Mouse (Mus musculus) right cerebral cortex, postnatal 4 days (tissue): ENCODE results near the gene Dhdds.

Source experiments
- DNase-seq: peaks from one replicate; pipeline ENCODE4 v3.0.0-alpha.2; 2022

Gene Dhdds

DNA sequence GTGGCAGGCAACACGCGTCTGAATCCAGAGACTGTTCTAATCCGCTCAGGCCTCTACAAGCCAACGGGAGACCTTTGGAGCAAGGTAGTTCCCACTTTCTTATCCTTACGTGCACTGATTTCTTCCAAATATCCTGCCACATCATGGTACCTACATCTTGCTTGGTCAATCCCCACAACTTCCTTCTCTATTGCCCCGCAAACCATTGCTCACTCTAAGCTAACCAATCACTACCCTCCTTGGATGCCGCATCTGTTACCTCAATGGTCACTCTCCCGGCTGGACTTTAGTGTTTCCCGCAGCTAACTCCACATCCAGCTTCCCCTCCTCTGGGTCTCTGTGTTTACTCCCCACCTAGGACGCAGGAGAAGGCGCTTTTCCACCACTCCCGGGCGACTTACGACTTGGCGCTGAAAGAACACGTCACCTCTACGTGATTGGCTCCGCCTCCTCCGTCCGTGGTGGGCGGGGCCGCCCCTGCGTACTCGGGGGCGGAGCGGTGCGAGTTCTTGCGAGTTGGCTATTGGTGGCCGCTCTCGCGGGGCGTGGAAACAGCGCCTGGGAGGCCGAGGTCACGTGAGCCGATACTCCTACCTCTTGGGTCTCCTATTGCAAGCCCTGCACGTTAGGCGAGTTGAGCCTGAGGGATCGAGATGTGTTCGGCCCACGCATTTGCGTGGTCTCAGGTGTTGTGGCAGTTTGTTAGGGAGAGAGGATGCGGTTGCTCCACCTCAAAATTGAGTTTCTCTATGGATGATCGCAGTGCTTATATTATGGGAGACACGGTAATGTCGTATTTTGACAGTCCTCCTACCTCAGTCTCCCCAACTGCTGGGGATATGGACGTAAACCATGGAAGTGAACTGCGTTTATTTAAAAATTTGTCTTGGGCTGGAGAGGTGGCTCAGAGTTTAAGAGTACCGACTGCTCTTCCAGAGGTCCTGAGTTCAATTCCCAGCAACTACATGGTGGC lies at the start of gene Dhdds:
TSS of gene Dhdds (minus strand) at position 453 of the 973 bp plus-strand sequence.
- peak; percentile 93 for DNase-seq

DNA sequence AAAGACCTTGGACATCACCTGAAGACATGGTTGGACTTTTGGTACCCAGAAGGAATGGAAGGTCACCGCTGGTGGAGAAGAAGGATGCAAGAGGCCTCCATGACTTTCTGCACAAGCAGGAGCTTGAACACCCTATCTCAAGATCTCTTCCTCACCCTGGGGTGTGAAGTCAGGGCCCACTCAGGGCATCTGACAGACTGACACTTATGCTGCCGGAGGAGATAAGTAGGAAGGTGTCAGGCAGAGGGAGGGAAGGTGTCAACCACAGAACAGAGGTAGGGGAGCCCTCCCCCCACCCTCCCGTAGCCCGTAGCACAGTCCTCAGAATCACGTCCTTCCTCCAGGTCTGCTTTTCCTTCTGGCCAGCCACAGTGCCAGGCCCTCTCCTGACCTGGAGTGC lies 46.9 kb upstream of the Dhdds start:
- no peak for DNase-seq

DNA sequence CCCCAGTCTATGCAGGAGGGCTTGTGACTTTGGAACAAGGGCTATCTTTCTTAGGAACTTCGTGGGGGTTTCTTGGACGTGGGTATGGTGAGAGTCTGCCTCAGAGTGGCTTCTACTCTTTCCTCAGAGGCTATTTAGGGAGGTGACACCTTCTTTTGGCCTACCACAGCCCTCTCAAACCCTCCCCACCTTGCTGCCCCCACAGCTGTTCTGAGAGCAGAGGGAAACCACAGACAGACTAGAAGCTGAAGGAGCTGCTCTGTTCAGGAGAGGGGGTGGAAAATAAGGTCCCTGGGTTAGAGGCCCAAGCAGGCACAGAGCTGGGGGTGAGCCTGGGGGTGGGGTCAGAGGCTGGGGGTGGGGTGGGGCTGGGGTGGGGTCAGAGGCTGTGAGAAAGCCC lies 42.3 kb upstream of the Dhdds start:
- DNase-seq, result no peak

DNA sequence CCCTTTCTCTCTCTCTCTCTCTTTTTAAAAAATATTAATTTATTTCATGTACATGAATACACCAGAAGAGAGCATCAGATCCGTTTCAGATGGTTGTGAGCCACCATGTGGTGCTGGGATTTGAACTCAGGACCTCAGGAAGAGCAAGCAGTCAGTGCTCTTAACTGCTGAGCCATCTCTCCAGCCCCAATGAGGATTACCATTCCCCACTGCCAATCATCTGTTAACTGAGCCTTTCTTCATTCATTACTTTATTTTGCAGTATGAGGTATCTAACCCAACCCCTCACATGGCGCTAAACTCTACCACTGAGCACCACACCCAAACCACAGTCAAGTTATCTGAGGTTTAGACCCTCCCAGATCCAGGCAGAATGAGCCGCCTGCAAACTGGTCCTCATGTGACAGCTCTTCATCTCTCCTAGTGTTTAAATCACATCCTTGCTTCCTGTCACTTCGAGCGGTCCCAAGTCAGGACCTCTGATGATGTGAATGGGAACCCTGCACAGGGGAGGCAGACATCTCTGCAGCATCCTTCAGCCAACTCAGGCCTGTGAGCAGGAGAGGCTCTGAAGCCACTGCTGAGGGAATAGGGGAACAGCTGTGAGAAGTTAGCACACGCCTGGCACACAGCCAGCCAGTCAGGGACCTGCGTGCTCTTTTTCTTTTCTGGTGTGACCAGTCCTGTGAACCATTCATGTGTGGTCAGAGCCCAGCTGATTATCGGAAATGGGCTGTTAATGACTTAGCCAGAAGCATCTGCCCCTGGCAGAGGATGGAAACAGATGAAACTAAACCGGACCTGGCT lies 40.8 kb upstream of the Dhdds start:
- DNase-seq, result peak; percentile 25

DNA sequence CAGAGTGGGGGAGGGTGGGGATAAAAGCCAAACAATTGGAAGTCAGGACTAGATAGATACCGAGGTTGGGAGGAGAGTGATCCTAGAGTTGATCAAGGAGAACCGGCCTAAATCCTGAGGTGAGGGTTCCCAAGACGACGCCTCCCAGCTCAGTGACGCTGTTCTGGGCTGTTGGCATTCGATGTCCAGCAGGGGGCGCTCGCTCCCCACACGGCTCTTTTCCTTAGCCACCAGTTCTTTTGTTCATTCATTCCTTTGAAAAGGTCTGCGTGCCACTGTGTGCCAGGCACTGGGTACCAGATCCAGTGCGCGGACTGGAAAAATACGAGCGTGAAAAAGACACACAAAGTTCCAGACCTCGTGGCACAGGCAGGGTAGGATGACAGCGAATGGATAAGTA lies 35.2 kb upstream of the Dhdds start:
- peak; percentile 89 for DNase-seq

DNA sequence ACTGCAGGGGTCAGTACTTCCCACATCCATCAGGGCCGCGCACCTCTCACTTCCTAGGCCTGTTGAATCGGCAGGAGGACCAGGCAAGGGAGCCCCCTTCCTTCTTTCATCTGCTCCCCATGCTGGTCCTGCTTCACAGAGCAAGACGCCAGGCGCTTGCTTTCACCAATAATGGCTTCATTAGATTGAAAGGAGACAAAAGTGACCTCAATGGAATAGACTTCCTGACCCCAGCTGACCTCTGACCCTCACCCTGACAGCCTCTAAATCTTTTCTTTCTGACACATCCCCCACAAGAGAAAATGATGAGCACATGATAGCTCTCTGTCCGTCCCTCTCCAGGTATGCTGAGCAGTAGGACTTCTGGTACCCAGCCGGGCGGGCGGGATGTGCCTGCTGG lies 25.1 kb upstream of the Dhdds start:
- no peak for DNase-seq

DNA sequence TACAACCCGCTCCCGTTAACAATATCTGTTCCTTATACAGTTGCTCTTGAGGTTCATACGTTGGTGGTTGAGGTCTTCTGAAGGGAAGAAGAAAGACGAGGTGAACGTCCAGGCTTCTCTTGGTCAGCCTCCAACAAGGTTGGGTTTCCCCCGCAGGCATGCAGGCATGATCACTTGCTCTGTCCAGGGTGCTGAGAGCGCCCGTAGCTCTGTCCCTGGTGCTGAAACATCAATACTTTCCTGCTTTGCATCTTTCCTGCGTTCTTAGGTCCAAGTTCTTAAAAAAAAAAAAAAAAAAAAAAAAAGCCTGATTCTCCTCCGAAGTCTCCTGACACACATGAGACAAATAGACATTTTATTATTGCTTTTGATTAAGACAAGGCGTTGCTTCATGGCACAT lies 19.9 kb upstream of the Dhdds start:
- DNase-seq, result peak; percentile 25

DNA sequence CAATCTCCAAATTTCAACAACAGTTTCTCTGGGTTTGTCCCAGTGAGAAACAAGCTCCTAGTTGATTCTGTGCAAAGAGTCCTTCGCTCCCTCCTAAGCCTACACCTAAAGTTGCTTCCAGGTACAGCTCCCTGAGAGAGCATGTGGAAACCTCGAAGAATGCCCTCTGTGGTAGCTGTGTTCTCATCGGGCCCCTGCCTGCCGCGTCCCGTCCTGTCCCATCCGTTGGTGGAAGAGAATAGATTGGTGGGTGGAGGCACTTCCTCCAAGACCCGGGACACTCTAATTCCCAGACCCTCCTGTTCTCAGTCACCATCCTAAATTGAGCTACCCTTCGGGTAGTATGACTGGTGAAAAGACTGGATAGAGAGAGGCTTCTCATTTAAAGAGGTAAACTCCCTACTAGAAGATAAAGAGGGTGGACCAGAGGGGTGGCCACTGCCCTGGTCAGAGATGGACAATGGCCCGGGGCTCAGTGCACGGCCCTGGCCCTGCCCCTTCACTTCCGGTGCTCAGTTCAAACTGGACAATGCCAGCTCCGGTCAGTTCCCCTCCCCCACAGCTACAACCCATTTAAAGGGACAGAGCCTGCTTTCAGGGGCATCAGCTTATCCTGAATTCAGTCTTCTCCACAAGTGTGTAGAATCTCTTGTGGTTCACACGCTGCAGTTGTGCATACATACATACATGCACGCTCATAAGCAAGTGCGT lies 19.1 kb upstream of the Dhdds start:
- DNase-seq, result no peak

DNA sequence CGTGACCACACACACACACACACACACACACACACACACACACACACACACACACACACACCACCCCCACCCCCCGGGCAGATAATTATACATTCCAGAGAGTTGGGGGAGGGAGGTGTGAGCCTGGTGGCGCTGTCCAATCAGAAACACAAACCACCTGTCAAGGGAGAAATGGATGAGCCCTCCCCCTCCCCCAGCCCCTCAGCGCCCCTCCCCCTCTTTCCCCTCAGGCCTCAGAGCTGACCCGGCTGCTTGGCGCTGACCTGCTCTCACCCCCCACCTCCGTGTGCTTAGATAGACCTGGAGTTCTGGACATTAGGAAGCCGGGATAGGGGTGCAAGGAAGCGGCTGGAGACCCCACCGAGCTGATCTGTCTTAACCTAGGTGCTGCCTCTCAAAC lies 18.5 kb upstream of the Dhdds start:
- DNase-seq, result no peak

DNA sequence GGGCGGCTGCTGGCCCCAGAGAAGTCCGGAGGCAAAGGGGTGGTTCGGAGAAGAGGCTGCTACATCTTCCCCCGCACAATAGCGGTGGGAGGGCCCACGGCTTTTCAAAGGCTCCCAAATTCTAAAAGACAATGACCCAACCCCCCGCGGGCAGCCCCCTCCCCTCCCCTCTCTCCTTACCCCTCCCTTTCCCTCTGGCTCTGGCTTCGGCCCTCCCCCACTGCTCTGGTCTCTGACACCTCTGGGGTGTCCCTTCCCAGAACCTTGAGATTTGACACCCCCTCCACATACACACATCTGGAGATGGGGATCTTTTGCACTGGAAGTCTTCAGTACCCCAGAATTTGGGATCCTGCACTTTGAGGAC lies 18.0 kb upstream of the Dhdds start, which contains the start of gene Lin28a:
TSS of gene Lin28a (minus strand) at position 63 of the 367 bp plus-strand sequence.
- DNase-seq, result no peak

DNA sequence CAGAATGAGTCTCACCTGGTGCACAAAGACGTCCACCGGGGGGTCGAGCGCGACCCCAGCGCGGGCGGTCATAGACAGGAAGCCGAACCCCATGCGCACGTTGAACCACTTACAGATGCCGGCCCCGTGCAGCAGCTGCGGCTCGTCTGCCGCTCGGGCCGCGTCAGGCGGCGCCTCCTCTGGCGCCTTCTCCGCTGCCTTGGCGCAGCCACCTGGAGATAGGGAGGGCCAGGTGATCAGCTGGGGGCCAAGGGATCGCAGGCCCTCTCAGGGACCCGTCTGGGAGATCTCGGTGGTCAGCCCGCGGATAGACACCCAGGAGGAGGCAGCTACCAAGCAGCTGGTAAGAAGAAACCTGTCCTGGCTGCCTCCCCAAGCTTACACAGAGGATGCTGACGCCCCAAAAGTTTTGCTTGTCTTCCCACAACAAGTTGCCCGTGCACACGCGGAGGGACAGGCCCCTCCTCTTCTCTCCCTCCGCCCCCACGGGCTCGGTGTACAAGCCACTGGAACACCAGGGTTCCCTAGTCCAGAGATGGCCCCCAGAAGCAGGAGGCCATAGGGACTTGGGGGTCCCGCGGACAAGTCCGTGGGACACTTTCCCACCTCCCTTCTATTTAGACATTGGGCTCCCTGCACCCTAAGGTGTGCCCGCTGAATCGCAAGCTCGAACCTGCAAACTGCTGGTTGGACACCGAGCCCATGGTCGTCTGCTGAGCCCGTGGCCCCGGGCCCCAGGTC lies 17.5 kb upstream of the Dhdds start:
- no peak for DNase-seq

DNA sequence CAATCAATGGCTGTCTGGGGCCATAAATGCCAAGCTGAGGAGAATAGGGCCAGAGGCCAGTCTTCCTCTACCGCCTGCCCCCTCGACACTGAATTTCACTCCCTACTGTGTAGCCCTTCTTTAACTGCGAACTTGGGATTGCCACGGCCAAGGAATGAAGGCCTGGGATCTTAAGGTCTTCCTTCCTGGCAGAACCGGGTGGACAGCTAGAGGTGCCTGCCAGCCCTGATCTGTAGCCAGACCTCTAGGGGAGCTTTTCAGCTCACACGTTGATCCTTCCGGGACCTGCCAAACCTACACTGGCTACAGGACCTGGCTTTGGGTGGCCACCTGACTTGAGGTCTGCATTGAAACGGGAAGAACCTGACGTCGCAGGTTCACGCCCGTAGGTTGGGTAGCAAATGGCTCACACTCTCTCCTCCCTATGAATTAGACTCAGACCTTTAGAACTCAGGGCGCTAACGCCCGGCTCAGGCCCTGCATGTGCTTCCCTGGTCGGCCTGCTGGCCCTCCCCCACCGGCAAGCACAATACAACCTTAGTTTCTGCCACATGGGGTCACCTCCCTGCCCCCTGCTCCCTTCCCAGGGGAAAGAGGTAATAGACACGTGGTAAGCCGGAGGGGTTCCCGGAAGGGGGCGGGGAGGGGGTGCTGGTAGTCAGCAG lies 16.6 kb upstream of the Dhdds start:
- no peak for DNase-seq

DNA sequence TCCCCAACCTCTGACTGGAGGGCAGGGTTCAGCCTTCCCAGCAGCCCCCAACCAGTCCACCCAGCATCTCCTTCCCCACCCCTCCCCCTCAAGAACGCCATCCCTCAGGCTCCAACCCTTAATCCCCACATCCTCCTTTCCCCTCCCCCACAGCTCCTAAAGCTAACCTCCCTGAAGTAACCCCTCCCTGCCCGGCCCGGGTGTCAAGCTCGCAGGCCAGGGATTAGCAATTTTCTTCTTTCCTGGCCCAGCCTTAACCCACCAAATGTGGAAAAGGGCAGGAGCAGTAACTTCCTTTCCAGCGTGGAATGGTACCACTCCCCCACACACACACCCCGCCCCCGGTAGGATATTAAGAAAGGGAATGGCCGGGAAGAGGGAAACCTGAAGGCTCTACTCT lies 16.0 kb upstream of the Dhdds start:
- no peak for DNase-seq

DNA sequence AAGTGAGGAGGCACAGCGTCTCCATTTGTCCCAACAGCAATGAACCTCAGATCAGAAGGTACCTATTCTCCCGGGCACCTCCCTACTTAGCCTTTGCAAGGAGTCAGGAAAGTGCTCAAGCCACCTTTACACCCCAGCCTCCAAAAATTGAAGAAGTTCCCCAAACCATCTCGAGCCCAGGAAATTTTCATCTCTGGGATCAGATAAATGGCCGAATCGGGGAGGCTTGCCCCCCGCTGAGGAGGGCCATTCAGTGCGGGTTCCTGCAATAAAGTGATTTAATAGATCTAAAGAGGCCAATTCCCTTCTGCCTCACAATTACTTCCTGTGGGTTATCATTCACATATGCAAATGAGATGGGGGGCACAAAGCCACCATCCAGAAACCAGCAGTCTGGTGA lies 15.5 kb upstream of the Dhdds start:
- no peak for DNase-seq

DNA sequence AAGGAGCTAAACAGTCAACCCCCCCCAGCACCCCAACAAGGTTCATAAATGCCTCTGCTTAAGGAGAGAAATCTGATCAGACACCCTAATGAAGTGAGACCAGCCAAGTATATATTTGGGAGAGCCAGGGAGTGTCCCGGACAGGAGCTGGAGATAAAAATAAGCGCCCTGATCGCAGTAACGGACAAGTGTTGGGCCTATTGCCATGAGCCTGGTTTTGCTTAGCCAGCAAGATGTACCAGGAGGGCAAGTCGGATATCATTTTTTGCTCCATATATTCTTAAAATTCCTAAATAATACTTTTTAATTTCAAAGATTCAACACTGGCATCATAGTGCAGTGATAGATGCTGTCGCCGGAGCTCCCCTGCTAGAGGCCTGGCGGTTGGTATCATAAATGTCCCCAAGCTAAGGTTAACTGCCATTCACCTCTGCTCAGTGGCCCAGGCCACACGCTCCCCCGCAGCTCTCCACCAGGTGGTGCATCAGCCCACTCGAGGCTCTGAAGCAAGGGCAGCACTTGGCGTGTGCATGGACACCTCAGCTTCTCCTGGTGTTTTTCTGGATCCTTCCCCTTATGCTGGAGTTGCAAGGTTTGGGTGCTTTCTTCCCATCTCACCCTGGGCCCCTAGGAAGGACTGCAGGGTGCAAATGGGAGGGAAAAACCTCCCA lies 12.3 kb upstream of the Dhdds start:
- DNase-seq, result no peak

DNA sequence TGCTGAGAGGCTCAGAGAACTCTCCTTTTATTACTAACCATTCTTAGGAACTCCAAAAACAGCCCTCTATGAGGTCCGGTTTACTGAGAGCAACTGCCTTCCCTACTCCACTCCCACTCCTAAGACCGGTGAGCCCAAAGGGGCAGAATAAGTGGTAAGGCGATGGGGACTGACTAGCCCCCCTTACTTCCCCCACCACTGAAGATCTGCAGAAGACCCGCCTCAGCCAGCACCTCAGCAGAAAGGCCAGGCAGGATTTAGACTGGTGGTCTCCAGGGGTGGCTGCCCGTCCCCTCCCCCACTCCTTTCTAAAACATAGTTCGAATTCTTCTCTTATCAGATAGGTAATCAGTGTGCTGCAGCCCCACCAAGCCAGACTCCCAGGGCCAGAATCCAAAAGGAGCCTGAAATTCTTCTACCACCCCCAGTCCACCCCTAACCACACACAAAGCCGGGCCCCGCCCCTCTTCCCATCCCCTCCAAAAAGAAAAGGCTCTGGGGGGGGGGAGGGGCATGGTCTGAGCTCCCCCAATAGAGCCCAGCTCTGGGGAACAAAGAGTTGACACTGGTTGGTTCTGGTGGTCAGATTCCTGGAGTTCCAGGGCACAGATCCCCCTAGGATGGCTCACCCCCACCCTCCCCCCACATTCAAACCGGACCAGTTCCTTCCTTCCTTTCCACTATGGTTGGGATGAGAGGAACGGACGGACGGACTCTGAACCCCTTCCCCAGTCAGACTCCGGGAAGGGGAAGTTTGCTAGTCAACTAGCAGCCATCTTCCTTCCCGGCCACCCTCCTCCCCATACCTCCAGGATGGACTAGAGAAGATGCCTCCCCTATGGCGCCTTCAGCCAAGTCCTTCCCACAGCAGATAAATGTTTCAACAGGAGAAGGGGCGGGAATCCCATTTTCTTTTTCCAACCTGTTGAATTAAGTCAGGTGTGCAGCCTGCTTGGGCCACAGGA lies 11.0 kb upstream of the Dhdds start:
- no peak for DNase-seq

DNA sequence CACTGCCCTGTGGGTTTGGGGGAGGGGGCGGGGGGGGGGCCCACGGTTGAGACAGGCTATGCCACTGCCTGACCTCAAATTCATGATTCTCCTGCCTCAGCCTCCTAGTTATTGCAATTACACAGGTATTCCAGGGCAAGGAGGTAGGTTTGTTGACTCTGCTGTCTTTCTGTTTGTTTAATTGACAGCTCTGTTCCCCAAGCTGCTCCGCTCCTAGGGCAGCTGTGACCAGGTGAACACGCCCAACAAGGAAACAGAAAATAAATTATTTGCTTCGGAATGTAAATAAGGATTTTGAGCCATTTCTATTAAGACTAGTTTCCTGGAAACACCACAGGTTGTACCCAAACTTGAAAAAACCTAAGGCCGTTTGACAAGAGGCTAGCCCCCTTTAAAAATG lies 9.0 kb upstream of the Dhdds start:
- no peak for DNase-seq

DNA sequence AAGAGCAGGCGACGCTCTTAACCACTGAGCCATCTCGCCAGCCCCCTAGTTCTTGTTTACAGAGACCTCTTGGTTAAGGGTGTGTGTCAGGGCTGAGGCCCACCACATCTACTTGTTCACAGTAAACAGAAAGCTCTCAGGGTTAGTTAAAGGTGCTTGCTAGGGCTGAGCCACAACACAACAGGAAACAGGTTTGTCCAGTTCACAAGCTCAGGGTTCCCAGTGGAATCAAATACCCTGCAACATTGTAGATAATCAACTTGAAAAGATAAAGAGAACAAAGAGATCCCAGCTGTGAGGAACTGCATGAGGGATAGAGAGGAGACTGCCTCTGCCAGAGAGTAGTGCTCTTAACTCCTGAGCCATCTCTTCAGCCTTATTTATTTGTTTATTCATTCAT lies 6.1 kb upstream of the Dhdds start:
- no peak for DNase-seq

DNA sequence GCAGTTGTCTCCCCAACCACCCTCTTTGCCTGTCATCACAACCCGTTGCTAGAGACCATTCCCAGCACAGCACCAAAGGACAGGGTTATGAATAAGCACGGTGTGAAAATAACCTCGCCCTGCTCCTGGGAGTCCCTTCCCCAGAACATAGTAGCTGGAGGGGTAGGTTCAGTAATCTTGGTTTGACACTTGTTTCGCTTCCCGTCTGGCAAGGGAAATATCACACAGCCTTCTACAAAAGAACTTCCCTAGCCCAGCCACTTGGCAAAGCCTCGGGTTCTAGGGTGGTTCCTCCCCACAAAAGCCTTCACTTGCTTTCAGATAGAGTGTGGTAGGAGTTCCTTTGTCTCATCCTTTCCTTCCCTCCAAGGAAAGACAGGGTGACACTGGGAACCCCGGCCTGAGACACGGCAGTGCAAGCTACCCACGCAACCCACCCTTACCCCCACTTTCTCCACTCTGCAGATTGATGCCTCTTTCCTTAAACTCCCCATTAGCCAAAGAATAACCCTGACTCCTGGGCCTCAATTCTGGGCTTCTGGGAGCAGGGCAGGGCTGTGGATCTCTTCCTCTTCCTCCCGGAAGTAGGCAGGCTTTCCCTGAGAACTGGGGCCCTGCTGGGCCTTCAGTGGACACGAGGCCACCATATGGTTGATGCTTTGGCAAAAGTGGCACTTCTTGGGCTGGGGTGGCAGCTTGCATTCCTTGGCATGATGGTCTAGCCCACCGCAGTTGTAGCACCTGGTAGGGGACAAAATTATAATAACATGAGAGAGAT lies 5.1 kb upstream of the Dhdds start:
- no peak for DNase-seq
